Mouse (Mus musculus) thymus, adult 2 months (tissue): ENCODE results near the gene Cdk11b. TPM values are rescaled to one million over a fixed set of nuclear protein-coding genes. Genes with fewer than 3 reads are reported as not detected.

Experiments
- DNase-seq: peaks from one replicate; pipeline ENCODE4 v3.0.0; 2021
- H3K27ac ChIP-seq: fragments of 200-500 bp; 2 replicates; pipeline ENCODE4 v1.5.1; 2012; ENCODE audit warnings: low read length, control low read depth; ENCODE audit not compliant: control insufficient read depth, insufficient read depth
- H3K27me3 ChIP-seq: fragments of 200-500 bp; 2 replicates; pipeline ENCODE4 v1.6.1; 2012; ENCODE audit warnings: mild to moderate bottlenecking, low read length, moderate library complexity, mixed read lengths; ENCODE audit not compliant: control insufficient read depth, insufficient read depth
- H3K36me3 ChIP-seq: fragments of 200-500 bp; 2 replicates; pipeline ENCODE4 v1.6.1; 2012; ENCODE audit warnings: mild to moderate bottlenecking, low read length, moderate library complexity; ENCODE audit not compliant: control insufficient read depth, insufficient read depth
- H3K4me1 ChIP-seq: fragments of 200-500 bp; replicated peaks from 2 replicates; pipeline ENCODE4 v1.6.1; 2012; ENCODE audit warnings: low read length; ENCODE audit not compliant: control insufficient read depth, insufficient read depth
- H3K4me3 ChIP-seq: fragments of 200-500 bp; 2 replicates; pipeline ENCODE4 v1.5.1; 2012; ENCODE audit warnings: mild to moderate bottlenecking, low read length, control low read depth, moderate library complexity; ENCODE audit not compliant: control insufficient read depth, insufficient read depth
- CTCF ChIP-seq: fragments of 200-500 bp; IDR thresholded peaks from 2 replicates; pipeline ENCODE4 v1.5.1; 2012; ENCODE audit warnings: mild to moderate bottlenecking, control low read depth, low read length, moderate library complexity, borderline replicate concordance; ENCODE audit not compliant: control insufficient read depth, poor library complexity, insufficient read depth; ENCODE audit errors: extremely low read depth
- POLR2A ChIP-seq: fragments of 200-500 bp; IDR thresholded peaks from 2 replicates; pipeline ENCODE4 v1.6.1; 2012; ENCODE audit warnings: mild to moderate bottlenecking, low read length, control low read depth, moderate library complexity; ENCODE audit not compliant: control insufficient read depth, poor library complexity, insufficient read depth; ENCODE audit errors: extremely low read depth
- WGBS: fragments of 180-500 bp; shearing (Covaris S2); methylation state at CpG from one replicate; pipeline ENCODE4 v1.1.7; 2018; 5-methylcytosine and 5-hydroxymethylcytosine counted together
- polyA plus RNA-seq: library from polyadenylated mRNA; depleted of rRNA; stranded (reverse); fragments of >200 nt; gene quantifications from 2 replicates; pipeline ENCODE4 v1.2.3, GENCODE M21; 2012; rRNA removed

Cdk11b gene
- polyA plus RNA-seq, 1 experiment, result 42.1 TPM

DNA sequence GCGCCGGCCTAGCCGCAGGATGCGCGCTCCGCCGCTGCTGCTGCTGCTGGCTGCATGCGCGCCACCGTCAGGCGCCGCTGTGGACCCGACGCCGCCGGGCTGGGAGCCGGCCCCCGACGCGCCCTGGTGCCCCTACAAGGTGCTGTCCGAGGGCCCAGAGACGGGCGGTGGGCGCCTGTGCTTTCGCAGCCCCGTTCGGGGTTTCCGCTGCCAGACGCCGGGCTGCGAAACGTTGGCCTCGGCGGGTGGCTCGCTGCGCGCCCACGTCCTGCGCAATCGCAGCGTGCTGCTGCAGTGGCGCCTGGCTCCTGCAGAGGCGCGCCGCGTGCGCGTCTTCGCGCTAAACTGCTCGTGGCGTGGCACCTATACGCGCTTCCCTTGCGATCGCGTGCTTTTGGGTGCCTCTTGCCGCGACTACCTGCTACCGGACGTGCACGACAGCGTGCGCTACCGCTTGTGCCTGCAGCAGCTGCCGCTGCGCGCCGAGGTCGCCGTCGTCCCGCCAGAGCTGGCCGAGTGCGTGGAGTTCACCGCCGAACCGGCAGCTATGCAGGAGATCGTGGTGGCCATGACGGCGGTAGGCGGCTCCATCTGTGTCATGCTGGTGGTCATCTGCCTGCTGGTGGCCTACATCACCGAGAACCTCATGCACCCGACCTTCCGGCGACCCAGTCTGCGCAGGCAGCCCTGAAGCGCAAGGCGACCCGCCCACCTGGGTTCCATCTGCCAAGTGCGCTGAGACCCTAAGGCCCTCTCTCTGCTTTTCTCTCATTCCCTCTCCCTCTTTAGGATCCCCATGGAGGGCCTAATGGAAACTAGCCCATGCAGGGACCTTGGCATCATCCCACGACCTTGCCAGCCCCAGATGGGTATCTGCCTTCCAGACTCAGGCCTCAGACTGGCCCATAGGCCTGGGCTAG is 70.1 kb downstream of the Cdk11b start:
- WGBS, result 2% methylated on average over 92 of the region's 92 CpGs
- peaks cover 14% of the 10 kb centered on the region for H3K4me1 ChIP-seq
- H3K4me3 ChIP-seq, result peak overlapping the region; percentile 66
- DNase-seq, result peak; percentile 78
- TF ChIP-seq CTCF, result peak; percentile 33; the same call in 1 of the 2 replicates
- no peak for TF ChIP-seq POLR2A
- H3K27ac ChIP-seq, result 0 out of 2 replicates have a peak overlapping the region, but pooled peaks have one; percentile 1
- no peaks in the 10 kb centered on the region for H3K27me3 ChIP-seq
- H3K36me3 ChIP-seq, result no peaks in the 10 kb centered on the region

DNA sequence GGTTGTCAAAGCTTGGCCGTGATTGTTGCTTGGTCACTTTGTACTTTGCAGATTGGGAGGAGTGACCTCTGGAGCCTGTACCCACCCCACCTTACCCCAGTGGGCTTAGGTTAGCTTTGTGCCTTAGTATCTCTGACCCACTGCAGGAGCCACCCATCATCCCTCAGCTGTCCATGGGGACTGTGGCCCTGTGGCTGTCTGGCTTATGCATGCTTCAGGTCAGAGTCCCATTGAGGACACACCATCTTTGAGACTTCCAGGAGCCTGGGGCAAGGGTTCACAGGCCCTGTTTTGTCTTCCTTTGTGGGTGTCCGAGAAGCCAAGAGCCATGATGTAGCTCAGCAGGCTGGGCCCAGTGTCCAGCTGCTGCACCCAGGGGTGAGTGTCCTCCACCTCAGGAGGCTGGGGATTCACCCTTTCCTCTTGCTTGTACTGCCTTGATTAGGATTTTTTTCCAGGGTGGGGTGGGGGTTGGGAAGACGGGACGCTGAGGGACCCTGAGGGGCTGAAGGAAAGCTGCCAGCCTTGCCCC is 70.9 kb downstream of the Cdk11b start:
- H3K4me1 ChIP-seq, result peaks cover 14% of the 10 kb centered on the region
- DNase-seq, result no peak
- H3K27me3 ChIP-seq, result no peaks in the 10 kb centered on the region
- TF ChIP-seq POLR2A, result no peak
- no peaks in the 10 kb centered on the region for H3K36me3 ChIP-seq
- WGBS, result 98% methylated on average over 4 of the region's 4 CpGs
- H3K27ac ChIP-seq, result no peak overlapping the region
- no peak overlapping the region for H3K4me3 ChIP-seq

DNA sequence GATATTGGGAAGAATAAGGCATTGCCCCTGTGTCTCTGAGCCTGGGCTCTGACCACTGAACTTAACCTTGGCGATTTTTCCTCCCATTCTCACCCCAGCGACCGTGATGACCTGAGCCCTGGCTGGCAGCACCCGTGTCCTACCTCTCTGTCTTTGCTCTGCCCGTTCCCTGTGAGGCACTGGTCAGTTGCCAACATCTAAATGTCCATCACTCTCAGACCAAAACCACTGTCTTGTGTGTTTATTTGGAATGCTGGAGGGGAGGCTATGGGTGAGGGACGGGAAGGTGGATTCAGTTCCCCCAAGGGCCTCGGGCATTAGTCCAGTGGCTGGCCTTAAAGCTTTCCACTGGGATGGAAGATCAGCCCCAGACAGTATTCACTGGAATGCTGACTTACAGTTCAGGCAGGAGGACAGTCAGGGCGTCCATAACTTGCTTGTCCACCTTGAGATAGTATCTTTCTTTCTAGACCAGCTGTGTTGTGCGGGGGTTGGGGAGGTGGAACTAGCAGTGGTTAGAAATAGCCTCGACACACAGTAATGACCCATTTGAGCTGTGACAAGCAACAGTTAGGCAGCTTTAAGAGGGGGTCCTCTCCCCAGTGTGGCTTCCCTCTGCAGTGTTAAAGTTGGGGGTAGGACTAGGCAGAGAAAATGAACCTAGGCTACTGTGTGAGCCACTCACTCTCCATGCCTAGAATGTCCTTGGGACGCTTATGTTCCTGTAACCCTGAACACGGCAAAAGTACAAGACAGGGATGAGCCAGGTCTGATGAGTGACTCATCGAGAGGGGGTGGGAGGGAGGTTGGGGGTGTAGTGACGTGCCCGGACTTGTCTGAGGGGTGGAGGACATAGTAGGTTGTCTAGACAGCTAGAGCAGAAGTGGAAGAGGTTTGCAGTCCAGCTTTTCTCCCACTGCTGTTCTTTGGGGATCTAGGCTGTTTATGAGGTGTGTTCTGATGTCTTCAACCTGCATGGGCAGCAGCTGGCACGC is 71.9 kb downstream of the Cdk11b start:
- 89% methylated on average over 16 of the region's 16 CpGs for WGBS
- TF ChIP-seq POLR2A (no peak), CTCF (no peak)
- Histone ChIP-seq H3K27me3 (no peaks in the 10 kb centered on the region), H3K27ac (no peak overlapping the region), H3K36me3 (no peaks in the 10 kb centered on the region), H3K4me1 (peaks cover 14% of the 10 kb centered on the region), H3K4me3 (no peak overlapping the region)
- DNase-seq, result no peak

Other genes starting within 250 kb of the Cdk11b start
- 1.0 and 1.2 TPM in 2 replicates for gene Gabrd, start 226.7 kb upstream of the Cdk11b start, polyA plus RNA-seq
- 18.3 and 23.1 TPM in 2 replicates for gene Cfap74, start 215.7 kb upstream of the Cdk11b start, polyA plus RNA-seq
- gene Tmem52, start 155.7 kb upstream of the Cdk11b start, polyA plus RNA-seq, result 0.62 and 2.1 TPM in 2 replicates
- gene Gnb1, start 133.5 kb upstream of the Cdk11b start, polyA plus RNA-seq, result 850 and 885 TPM in 2 replicates
- gene Nadk, start 62.5 kb upstream of the Cdk11b start, polyA plus RNA-seq, result 129 TPM in 2 replicates
- 17.1 and 19.1 TPM in 2 replicates for gene Slc35e2, start 23.4 kb upstream of the Cdk11b start, polyA plus RNA-seq
- gene Gm10563, start 20.6 kb downstream of the Cdk11b start, polyA plus RNA-seq, result not detected in 2 replicates
- 17.0 and 17.8 TPM in 2 replicates for gene Mmp23, start 28.5 kb downstream of the Cdk11b start, polyA plus RNA-seq
- gene Mib2, start 44.3 kb downstream of the Cdk11b start, polyA plus RNA-seq, result 91.2 and 99.7 TPM in 2 replicates
- 17.4 and 18.5 TPM in 2 replicates for gene Fndc10, start 69.5 kb downstream of the Cdk11b start, polyA plus RNA-seq
- gene Ssu72, start 79.9 kb downstream of the Cdk11b start, polyA plus RNA-seq, result 184 and 186 TPM in 2 replicates
- 4.9 and 5.1 TPM in 2 replicates for gene Tmem240, start 109.9 kb downstream of the Cdk11b start, polyA plus RNA-seq
- 87.0 and 93.1 TPM in 2 replicates for gene Atad3a, start 136.2 kb downstream of the Cdk11b start, polyA plus RNA-seq
- 11.2 and 13.5 TPM in 2 replicates for gene Vwa1, start 149.8 kb downstream of the Cdk11b start, polyA plus RNA-seq
- gene Tmem88b, start 161.0 kb downstream of the Cdk11b start, polyA plus RNA-seq, result 0.55 and 0.58 TPM in 2 replicates
- 0.42 and 0.92 TPM in 2 replicates for gene Ankrd65, start 165.6 kb downstream of the Cdk11b start, polyA plus RNA-seq
- 74.6 and 77.9 TPM in 2 replicates for gene Mrpl20, start 178.0 kb downstream of the Cdk11b start, polyA plus RNA-seq
- gene Ccnl2, start 187.6 kb downstream of the Cdk11b start, polyA plus RNA-seq, result 131 and 145 TPM in 2 replicates
- gene Aurkaip1, start 206.4 kb downstream of the Cdk11b start, polyA plus RNA-seq, result 230 and 238 TPM in 2 replicates
- gene Mxra8, start 214.8 kb downstream of the Cdk11b start, polyA plus RNA-seq, result 30.7 and 43.4 TPM in 2 replicates
- 152 and 184 TPM in 2 replicates for gene Dvl1, start 222.5 kb downstream of the Cdk11b start, polyA plus RNA-seq
- 2.7 and 3.0 TPM in 2 replicates for gene Tas1r3, start 238.5 kb downstream of the Cdk11b start, polyA plus RNA-seq
- gene Cptp, start 244.6 kb downstream of the Cdk11b start, polyA plus RNA-seq, result 31.9 and 32.2 TPM in 2 replicates
- gene Ints11, start 244.7 kb downstream of the Cdk11b start, polyA plus RNA-seq, result 107 and 108 TPM in 2 replicates